Mouse (Mus musculus) left cerebral cortex, adult 8-10 months (tissue): ENCODE measurements around the gene Ifitm2. TPM values are rescaled to one million over a fixed set of nuclear protein-coding genes. Genes with fewer than 3 reads are reported as not detected.

ENCODE experiments used
- DNase-seq, 2 experiments: peaks; one replicate each; pipeline ENCODE4 v3.0.0; 2022; ENCODE audit warnings: low spot score in 2 of 2
- total RNA-seq, 4 experiments: library from RNA; stranded (reverse); gene quantifications; 2 replicates each; pipeline ENCODE4 v1.2.4; 2022

The Ifitm2 gene
- total RNA-seq, 4 experiments from 2014 or later = 13.5 to 19.6 (median 16.7) TPM

- no peak for DNase-seq
Observed at GRCm38 (mm10) chr7:140943356-140943755, 12.4 kb downstream of the Ifitm2 start.

GRCm38 (mm10) chr7:140942811-140943210, 13.0 kb downstream of the Ifitm2 start:
- DNase-seq = no peak

GRCm38 (mm10) chr7:140942341-140942740, 13.4 kb downstream of the Ifitm2 start:
- no peak for DNase-seq

GRCm38 (mm10) chr7:140941222-140942051, 14.3 kb downstream of the Ifitm2 start, which contains the start of gene Pgghg:
Gene Pgghg, plus strand, starts transcription at chr7:140941391.
- no peak for DNase-seq

GRCm38 (mm10) chr7:140939669-140940171, 16.1 kb downstream of the Ifitm2 start:
- DNase-seq = no peak

DNA sequence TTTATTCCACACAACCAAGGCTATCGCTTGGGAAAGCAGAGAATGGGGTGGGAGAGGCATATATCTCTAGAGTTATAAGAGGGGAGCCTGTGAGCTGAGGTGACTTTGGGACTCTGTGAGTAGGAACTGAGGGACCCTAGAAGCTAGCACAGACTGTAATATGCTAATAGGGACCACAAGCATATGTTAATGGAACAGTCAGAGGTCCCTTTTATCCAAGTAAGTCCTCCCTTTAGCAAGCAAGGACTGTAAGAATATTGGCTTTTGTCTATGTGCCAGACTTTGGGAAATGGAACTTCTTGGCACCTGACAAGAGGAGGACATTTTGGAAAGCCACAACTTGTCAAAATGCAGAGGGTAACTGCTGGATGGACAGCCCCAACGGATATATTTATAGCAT, 16.9 kb downstream of the Ifitm2 start:
- no peak for DNase-seq

DNA sequence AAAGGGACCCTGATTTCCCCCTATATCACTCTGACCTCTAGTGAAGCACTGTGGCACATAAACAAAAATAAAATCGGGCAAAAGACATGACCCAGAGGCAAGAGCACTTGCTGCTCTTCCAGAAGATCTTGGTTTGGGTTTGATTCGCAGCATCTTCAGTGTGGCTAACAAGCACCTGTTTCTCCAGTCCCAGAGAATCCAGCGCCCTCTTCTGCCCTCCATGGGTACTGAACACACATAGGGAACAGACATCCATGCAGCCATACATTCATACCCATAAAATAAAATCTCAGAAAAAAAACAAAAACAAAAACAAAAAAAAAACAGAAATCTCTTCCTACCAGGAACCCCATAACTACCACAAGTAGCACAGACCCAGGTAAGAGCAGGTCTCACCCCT, 17.4 kb downstream of the Ifitm2 start:
- DNase-seq = no peak

GRCm38 (mm10) chr7:140927181-140927580, 28.6 kb downstream of the Ifitm2 start:
- no peak for DNase-seq

DNA sequence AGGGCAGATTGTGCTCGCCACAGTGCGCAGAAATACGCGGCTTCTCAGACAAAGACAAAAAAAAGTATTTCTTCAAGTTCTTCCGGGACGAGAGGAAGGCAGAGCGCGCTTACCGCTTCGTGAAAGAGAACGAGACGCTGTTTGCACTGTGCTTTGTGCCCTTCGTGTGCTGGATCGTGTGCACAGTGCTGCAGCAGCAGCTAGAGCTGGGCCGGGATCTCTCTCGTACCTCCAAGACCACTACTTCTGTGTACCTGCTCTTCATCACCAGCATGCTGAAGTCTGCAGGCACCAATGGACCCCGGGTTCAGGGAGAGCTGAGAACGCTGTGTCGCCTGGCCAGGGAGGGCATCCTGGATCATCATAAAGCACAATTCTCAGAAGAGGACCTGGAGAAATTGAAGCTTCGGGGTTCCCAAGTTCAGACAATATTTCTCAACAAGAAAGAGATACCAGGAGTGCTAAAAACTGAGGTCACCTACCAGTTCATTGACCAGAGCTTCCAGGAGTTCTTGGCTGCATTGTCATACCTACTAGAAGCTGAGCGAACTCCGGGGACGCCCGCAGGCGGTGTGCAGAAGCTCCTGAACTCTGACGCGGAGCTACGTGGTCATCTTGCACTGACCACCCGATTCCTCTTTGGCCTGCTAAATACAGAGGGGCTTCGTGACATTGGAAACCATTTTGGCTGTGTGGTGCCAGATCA, 32.6 kb downstream of the Ifitm2 start:
- DNase-seq = no peak

DNA sequence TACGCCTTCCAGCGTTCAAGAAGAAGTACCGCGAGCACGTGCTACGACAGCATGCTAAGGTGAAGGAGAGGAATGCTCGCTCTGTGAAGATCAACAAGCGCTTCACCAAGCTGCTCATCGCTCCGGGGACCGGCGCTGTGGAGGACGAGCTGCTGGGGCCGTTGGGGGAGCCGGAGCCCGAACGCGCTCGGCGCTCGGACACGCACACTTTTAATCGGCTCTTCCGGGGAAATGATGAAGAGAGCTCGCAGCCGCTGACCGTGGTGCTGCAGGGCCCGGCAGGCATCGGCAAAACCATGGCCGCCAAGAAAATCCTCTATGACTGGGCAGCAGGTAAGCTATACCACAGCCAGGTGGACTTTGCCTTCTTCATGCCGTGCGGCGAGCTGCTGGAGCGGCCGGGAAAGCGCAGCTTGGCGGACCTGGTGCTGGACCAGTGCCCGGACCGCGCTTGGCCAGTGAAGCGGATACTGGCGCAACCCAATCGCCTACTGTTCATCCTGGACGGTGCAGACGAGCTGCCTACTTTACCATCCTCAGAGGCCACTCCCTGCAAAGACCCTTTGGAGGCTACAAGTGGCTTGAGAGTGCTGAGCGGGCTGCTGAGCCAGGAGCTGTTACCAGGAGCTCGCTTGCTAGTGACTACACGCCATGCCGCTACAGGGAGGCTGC, 33.3 kb downstream of the Ifitm2 start:
- no peak for DNase-seq

DNA sequence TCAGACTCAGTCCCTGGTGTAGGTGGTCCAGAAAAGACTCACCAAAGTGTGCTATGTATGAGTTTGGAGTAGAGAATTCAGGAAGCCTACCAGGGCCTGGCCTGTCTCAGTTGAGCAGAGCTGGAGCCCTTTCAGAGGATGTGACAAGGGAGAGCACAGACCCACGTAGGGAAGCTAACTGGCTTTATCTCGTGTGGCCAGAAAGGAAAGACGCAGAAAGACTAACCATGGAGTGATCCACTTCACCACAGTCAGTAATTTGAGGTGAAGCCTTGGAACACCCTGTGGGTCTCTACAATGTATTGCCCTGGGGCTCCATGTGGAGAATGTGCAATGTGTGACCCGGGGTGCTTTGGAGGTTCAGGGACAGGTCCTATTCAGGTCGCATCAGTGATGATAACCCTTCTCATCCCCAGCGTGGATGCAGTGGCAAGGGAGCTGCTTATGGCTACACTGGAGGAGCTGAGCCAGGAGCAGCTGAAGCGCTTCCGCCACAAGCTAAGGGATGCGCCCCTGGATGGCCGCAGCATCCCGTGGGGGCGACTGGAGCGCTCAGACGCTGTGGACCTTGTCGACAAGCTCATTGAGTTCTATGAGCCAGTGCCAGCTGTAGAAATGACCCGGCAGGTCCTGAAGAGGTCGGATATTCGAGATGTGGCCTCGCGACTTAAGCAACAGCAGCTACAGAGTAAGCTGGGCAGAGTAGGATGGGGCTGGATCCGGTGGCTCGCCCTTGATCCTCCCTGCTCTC, 34.4 kb downstream of the Ifitm2 start:
- DNase-seq = no peak

DNA sequence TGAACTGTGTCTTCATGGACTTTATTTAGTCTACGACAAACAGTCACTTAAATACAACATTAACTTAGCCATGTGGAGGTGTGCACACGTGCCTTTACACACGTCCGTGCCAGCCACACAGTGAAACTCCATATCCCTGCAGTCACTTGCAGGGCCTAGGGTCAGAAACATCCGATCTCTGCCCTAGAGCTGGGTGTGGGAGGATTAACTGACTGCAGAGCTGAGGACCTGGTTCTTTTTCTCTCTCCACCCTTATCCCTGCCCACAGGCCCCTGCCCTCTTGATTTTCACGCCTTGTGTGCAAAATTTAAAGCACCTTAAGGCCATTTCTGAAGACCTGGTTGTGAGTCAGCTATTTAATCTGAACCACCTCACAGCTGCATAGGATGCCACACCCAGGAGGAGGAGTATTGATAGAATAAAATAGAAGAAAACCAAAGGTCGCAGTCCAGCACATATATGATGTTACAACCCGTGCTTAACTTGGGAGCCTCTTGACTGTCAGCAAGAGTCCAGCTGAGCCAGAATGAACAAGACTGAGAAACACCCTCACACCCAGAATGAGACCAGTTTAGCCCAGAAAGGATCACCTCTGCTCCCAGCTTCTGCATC, 35.3 kb downstream of the Ifitm2 start, which contains the start of gene Nlrp6:
TSS of gene Nlrp6 (plus strand) at position 485 of the 612 bp plus-strand sequence.
- no peak for DNase-seq

GRCm38 (mm10) chr7:140919911-140920310, 35.9 kb downstream of the Ifitm2 start:
- no peak for DNase-seq

GRCm38 (mm10) chr7:140914031-140914690, 41.6 kb downstream of the Ifitm2 start:
- no peak for DNase-seq

GRCm38 (mm10) chr7:140912846-140913482, 42.8 kb downstream of the Ifitm2 start:
- DNase-seq = no peak

- peak; percentile 20 to 32 for DNase-seq
Observed at GRCm38 (mm10) chr7:140912293-140912692, 43.5 kb downstream of the Ifitm2 start.

DNA sequence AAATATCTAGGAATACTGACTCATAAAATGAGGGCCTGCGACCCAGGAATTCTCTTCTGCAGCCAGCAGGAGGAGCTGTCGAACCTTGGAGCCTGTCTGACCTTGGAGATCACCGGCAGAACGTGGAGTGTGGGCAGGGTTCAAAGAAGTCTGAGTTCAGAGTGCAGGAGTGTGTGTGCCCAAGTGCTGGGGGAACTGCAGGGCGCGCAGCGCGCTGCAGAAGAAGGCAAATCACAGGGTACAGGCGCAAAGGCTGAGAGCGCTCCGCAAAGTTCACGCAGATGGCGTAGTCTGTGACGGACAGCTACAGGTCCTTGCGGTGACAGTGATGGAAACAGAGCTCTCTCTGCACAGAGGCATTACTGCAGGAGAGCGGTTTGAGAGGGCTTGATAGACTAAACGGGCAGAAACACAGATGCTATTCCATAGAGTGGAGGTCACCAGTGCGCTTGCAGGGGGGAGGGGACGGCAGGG, 47.1 kb downstream of the Ifitm2 start:
- peak in 1 of 2 experiments; percentile 63 for DNase-seq

DNA sequence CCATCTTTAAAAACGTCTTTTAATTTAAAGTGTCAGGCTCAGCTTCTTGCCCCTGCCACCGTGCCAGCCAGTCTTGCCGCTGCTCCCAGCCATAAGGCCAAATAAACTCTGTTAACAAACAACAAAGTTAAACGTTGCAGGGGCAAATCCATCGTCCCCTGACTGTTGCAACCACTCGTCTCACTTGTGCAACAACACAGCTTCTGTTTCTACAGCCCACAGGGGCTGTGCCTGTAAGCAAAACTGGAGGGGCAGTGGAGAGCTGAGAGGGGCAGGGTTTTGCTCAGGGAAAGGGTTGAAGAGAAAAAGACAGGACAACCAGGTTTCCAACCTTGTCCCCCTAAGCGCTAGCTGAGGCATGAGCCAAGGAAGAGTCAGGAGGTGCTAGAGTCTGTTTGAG, 47.6 kb downstream of the Ifitm2 start:
- DNase-seq = no peak

GRCm38 (mm10) chr7:140907697-140908096, 48.1 kb downstream of the Ifitm2 start:
- no peak for DNase-seq
